Mouse (Mus musculus): Measurements from ENCODE around the gene Arhgef17. TPM values are rescaled to one million over a fixed set of nuclear protein-coding genes. Genes with fewer than 3 reads are reported as not detected.
"Not testable (repeated sequence)": the region's sequence is repeated elsewhere in the genome, so short reads cannot be mapped to it uniquely, and the experiment has no call there.

Arhgef17 gene
- polyA plus RNA-seq, 1 experiment: 30.3 TPM

DNA sequence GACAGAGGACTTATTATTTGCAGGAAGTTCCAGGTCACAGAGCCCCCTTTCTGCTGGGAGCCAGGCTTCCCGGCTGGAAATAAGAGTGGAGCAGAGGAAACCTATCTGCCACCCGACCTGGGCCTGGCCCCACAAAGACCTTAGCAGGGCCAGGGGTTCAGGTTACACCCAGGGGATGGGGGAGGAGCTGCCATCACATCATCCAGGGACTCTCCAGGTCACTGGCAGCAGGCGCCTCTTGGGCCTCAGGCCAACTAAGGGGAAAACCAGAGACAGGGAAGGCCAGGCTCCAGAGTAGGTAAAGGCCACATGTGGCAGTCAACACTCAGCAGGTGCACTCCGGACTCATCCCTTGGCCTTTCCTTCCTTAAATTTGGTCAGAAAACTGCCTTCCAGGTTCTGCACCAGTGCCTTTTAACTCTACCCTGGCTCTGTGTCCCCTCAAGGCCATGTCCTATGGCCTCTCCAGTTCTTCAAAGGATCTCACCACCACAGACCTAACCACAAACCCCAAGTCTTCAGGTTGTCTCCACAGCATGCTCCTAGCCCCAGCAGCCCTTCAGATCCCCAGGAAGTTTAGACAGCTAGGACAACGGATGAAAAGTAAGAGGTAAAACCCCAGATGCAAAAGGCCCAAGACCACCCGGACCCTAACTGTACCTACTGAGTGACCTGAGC lies 77.6 kb downstream of the Arhgef17 start:
- no peak for DNase-seq (ENCODE audit: low read depth)
- no peak for TF ChIP-seq CTCF (IDR thresholded peaks at IDR 0.05; ENCODE audit: borderline replicate concordance, extremely low read depth, insufficient read depth, insufficient read length)
- TF ChIP-seq POLR2A (IDR thresholded peaks at IDR 0.05; ENCODE audit: borderline replicate concordance, extremely low read depth, insufficient read depth, insufficient read length, poor library complexity, severe bottlenecking): no peak

DNA sequence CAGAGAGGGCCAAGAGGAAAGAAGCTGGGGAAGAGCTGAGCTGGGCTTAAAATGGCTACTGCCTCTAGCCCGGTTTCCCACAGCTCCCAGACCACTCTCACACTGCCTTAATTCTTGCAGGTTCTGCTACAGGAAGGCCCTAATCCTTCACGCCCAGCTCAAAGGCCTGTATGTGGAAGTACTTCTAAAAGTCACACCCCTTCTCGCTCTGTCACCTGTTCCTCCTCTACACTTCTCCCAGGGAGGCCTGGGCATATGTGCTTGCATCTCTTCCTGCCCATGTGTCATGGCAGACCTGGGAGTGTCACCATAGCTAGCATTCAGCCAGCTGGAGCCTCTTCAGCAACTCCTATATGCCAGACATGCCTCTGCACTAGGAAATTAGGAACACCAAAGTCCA lies 78.5 kb downstream of the Arhgef17 start:
- TF ChIP-seq POLR2A (IDR thresholded peaks at IDR 0.05; ENCODE audit: borderline replicate concordance, extremely low read depth, insufficient read depth, insufficient read length, poor library complexity, severe bottlenecking) (no peak), CTCF (IDR thresholded peaks at IDR 0.05; ENCODE audit: borderline replicate concordance, extremely low read depth, insufficient read depth, insufficient read length) (no peak)
- DNase-seq (ENCODE audit: low read depth): no peak

DNA sequence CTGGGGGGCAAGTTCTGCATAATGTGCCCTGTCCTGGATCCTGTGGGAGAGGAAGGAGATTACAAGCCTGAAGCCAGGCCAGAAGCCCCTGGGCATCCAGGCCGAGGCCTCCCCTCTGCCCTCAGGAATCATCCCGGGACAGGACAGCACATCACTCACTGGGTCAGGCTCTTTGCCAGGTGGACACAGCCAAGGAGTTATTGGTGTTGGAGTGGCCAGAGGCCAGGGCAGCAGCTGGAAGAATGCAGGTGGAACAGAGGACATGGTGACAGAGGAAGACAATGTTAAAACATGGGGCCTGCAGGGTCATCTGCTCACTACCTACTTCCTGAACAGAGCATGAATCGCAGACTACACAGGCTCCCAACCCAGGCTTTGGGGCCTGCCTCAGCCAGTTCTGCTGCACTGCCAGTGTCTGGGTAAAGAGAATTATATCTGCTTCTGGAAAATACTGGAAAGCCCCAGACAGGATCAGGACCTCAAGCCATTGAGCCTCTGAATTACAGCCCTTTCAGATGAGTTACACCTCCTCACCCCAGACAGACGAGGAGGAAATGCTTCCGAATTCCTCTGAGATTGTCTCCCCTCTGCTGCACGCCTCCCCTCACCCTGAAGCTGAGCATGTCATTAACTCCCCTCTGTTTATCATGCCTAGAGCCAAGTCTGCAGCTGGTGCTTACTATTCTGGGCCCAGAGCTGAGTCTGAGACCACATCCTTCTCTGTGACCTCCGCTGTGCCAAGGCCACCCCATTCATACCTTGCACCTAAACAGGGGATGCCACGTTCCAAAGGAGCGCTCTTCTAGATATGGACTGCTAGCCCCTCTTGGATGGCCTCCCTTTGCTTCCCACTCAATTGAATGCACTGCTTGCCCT lies 80.2 kb downstream of the Arhgef17 start:
- TF ChIP-seq CTCF (IDR thresholded peaks at IDR 0.05; ENCODE audit: borderline replicate concordance, extremely low read depth, insufficient read depth, insufficient read length) (no peak), POLR2A (IDR thresholded peaks at IDR 0.05; ENCODE audit: borderline replicate concordance, extremely low read depth, insufficient read depth, insufficient read length, poor library complexity, severe bottlenecking) (no peak)
- peak; percentile 55 for DNase-seq (ENCODE audit: low read depth)

DNA sequence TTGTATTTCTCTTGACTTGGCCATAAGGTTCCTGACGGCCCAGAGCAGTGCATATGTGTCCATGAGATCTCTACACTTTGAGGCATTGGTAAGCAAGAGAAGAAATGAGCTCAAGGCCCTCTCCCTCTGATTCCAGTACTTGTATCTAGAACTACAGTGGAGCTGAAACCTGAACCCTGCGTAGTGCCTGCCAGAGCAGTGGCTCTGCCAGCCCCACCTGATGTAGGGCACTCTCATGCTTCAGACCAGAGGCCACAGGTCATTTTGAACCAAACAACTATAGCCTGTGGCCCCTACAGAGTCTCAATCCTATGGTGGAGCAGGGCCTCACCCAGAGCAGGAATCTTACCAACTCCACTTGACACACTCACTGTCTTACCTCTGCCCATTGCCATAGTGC lies 82.4 kb downstream of the Arhgef17 start:
- TF ChIP-seq POLR2A (IDR thresholded peaks at IDR 0.05; ENCODE audit: borderline replicate concordance, extremely low read depth, insufficient read depth, insufficient read length, poor library complexity, severe bottlenecking) (no peak), CTCF (IDR thresholded peaks at IDR 0.05; ENCODE audit: borderline replicate concordance, extremely low read depth, insufficient read depth, insufficient read length) (no peak)
- no peak for DNase-seq (ENCODE audit: low read depth)

DNA sequence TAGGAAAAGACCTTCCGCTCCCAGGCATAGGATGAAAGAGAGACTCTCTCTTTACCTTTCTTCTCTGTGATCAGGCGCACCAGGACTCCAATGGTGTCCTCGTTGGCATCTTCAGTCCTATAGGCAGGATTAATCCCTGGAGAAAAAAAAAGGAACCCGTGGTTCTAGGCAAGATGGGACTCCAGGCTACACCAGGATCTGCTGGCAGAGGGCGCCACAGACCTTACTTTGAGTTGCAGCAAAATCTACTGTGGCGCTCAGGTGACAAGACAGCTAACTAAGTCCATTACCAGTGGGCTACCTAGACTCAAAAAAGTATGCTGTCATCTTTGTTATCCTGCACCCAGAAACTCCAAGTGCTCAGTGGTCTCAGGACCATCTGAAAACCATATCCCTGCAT lies 83.2 kb downstream of the Arhgef17 start:
- peak; percentile 73 for DNase-seq (ENCODE audit: low read depth)
- TF ChIP-seq POLR2A (IDR thresholded peaks at IDR 0.05; ENCODE audit: borderline replicate concordance, extremely low read depth, insufficient read depth, insufficient read length, poor library complexity, severe bottlenecking) (no peak), CTCF (IDR thresholded peaks at IDR 0.05; ENCODE audit: borderline replicate concordance, extremely low read depth, insufficient read depth, insufficient read length) (peak; percentile 70)

DNA sequence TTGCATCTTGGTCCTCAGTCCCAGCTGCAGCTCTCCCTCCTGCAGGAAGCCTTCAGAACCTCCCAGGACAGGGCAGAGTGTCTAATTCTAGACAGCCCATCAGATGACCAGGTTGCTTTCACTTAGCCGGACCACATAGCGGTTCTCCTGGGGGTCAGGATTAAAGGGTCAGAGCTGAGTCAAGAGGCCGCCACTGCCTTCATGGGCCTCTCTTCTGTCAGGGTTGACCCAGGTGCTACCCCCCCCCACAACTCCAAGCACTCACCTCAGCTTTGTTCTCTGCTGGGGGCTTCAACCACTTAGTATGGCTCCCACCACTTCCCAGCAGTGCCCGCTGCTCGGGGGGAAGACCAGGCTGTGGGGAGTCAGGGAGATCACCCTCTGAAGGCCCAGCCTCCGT lies 84.8 kb downstream of the Arhgef17 start:
- no peak for TF ChIP-seq POLR2A (IDR thresholded peaks at IDR 0.05; ENCODE audit: borderline replicate concordance, extremely low read depth, insufficient read depth, insufficient read length, poor library complexity, severe bottlenecking)
- TF ChIP-seq CTCF (IDR thresholded peaks at IDR 0.05; ENCODE audit: borderline replicate concordance, extremely low read depth, insufficient read depth, insufficient read length): no peak
- no peak for DNase-seq (ENCODE audit: low read depth)

DNA sequence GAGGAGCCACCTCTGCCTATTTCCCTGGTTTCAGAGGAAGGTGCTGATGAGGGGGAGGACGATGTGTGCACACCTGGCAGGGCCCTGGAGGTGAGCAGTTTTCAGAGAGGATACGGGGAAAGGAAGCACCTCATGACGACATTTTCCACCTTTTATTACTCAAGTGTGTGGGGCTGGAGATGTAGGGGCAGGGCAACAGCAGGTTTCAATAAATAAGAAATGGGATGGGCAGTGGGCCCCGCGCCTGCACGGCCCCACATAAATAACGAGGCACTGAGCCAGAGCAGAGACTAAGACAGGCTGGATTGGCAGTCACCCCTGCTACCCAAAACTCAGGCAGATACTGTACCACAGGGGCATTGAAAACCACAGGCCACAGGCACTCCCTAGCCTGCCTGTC lies 85.9 kb downstream of the Arhgef17 start:
- DNase-seq (ENCODE audit: low read depth): not testable (repeated sequence)

DNA sequence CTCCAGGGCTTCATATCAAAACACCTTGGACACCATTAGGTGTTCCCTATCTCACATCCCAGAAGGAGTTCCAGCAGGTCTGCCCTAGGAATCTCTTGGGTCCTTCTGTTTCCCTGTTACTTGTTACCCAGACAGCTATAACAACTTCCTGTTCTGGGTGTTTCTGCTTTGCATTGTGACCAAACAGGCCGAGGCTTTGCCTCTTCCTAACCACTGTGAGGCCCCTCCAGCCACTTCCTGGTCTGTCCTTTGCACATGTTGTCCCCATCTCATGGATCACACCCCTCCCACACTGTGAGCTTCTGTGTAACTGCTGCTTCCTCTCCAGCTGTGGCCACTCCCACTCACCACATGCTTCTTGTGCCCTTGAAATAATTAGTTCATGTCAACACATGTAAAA lies 86.5 kb downstream of the Arhgef17 start:
- DNase-seq (ENCODE audit: low read depth): peak; percentile 30
- TF ChIP-seq POLR2A (IDR thresholded peaks at IDR 0.05; ENCODE audit: borderline replicate concordance, extremely low read depth, insufficient read depth, insufficient read length, poor library complexity, severe bottlenecking): no peak
- TF ChIP-seq CTCF (IDR thresholded peaks at IDR 0.05; ENCODE audit: borderline replicate concordance, extremely low read depth, insufficient read depth, insufficient read length): no peak

DNA sequence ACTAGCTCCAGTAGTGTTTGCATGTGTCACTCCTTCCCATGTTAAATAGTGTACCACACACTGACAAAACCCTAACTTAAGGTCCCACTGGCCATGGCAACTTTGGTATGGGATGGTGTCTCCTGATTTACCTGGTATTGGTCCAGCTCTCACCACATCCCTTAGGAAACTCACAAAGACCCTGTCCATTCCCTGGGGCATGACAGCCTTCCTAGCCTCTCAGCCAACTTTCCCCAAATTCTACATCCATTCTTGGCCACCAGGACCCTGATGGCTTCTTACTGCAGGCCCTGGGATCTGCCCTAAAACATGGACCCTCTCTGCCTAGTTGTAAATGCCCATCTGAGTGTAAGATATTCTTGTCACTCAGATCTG lies 86.9 kb downstream of the Arhgef17 start:
- DNase-seq (ENCODE audit: low read depth): no peak
- no peak for TF ChIP-seq POLR2A (IDR thresholded peaks at IDR 0.05; ENCODE audit: borderline replicate concordance, extremely low read depth, insufficient read depth, insufficient read length, poor library complexity, severe bottlenecking)
- TF ChIP-seq CTCF (IDR thresholded peaks at IDR 0.05; ENCODE audit: borderline replicate concordance, extremely low read depth, insufficient read depth, insufficient read length): no peak

DNA sequence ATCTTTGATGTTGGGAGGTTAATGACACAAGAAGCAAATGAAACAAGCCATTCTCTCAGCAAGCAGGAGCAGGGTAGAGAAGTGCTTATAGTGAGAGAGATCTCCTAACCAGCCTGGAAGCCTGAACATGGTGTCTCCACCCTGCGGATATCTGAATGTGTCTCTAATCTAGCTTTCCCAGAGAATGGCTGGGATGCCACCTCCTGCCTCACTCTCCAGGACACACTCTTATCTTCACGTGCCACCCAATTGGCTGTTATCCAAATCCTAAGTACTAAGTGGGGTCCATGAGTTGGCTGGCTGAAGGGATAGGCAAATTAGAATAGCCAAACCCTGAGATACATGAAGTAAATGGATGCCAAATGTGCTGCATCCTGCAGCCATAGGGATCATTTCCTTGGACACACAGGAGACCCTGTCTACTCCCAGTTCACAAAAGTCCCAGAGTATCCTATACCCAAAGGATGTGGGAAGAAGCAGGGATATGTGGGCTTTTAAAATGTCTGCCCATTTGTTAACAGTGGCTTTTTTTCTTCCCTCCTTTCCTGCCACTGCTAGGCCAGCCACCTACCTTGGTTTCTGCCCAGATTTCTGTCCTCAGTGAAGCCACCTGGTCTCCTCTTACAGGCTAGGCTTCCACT lies 87.4 kb downstream of the Arhgef17 start:
- TF ChIP-seq POLR2A (IDR thresholded peaks at IDR 0.05; ENCODE audit: borderline replicate concordance, extremely low read depth, insufficient read depth, insufficient read length, poor library complexity, severe bottlenecking) (no peak), CTCF (IDR thresholded peaks at IDR 0.05; ENCODE audit: borderline replicate concordance, extremely low read depth, insufficient read depth, insufficient read length) (no peak)
- DNase-seq (ENCODE audit: low read depth): no peak

DNA sequence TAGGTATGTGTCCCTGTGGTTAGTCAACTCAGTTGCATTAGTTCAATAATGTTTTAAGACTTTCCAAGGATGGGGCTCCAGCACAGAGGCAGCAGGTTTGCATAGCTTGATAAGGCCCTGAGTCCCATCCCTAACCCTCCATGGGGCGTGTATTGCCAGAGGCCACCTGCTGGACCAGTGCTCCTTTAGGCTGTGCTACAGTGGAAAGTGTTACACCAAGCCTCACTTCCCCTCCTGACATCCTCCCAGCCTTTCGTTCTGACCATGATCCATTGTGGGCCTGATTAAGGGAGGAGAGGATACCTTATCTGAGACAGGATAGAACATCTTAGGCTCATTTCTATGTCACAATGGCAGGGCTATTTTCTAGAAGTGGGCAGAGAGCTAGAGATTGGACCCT lies 88.0 kb downstream of the Arhgef17 start:
- no peak for DNase-seq (ENCODE audit: low read depth)
- TF ChIP-seq POLR2A (IDR thresholded peaks at IDR 0.05; ENCODE audit: borderline replicate concordance, extremely low read depth, insufficient read depth, insufficient read length, poor library complexity, severe bottlenecking) (no peak), CTCF (IDR thresholded peaks at IDR 0.05; ENCODE audit: borderline replicate concordance, extremely low read depth, insufficient read depth, insufficient read length) (no peak)

Data from brain, embryonic 14.5 days (tissue).